Mouse (Mus musculus) regulatory T cell (primary cell): ENCODE measurements around the gene Vmn2r51.
"Not testable (repeated sequence)": the region's sequence is repeated elsewhere in the genome, so short reads cannot be mapped to it uniquely, and the experiment has no call there.

ENCODE experiments used
- in situ Hi-C: fragments of 300-600 bp; cut with MboI, MseI; formaldehyde crosslinking; loops from one replicate; pipeline ENCODE4 v1.15.1; 2025; ENCODE audit warnings: high pct_unique_total_duplicates

Gene Vmn2r51

DNA sequence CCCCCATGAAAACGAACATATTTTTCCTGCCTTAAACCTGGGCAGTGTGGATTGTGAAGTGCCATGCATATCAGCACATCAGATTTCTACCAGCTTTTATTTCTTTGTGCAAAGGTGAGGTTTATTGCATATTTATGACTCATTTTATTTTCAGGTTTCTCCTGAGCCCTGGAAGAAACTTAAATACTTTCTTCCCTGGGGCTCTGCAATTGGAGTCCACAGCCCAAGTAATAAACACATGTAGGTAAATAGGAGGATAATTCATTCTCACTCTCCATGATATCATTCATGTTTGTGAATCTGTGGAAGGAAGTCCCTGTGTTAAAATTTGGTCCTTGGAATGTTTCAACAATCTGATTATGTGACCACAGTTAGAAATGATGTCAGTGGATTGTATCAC, at the start of gene Vmn2r51:
Gene Vmn2r51 (minus strand): TSS at position 101 of the 400 bp plus-strand sequence.
- in situ Hi-C loops, result not testable (repeated sequence)

- in situ Hi-C loops, result loop anchor here (25.0 kb wide), 1 partner anchor 1791 kb away; the partner anchor contains the start of gene Vmn2r43
Measured at GRCm38 (mm10) chr7:10053196-10053595, 52.3 kb downstream of the Vmn2r51 start, which contains the start of gene Vmn2r50. TSS of gene Vmn2r50 (minus strand) at chr7:10053296.
